Mouse (Mus musculus): ENCODE measurements around the gene Upf3a. TPM values are rescaled to one million over a fixed set of nuclear protein-coding genes. Genes with fewer than 3 reads are reported as not detected.
"Not testable (repeated sequence)": the region's sequence is repeated elsewhere in the genome, so short reads cannot be mapped to it uniquely, and the experiment has no call there.

Gene Upf3a
- 10 to 100 TPM; 27.2 to 30.0 TPM for total RNA-seq (2021)
- long read RNA-seq, experiment 1, transcript Upf3a-201 (9 exons, 2,057 nt), result major isoform, 68 of 79 reads
- long read RNA-seq, experiment 1, partial matches to known transcripts, result 2 of 79 reads
- long read RNA-seq, experiment 1, other reads (novel, unspliced or antisense), result 6 of 79 reads
- long read RNA-seq, experiment 2, transcript Upf3a-201 (9 exons, 2,057 nt), result major isoform, 44 of 53 reads
- long read RNA-seq, experiment 2, transcript Upf3a-202 (2 exons, 1,131 nt), result minor isoform, 6 of 53 reads
- long read RNA-seq, experiment 2, partial matches to known transcripts, result 3 of 53 reads
- long read RNA-seq, experiment 2, other reads (novel, unspliced or antisense), result 0 of 53 reads

DNA sequence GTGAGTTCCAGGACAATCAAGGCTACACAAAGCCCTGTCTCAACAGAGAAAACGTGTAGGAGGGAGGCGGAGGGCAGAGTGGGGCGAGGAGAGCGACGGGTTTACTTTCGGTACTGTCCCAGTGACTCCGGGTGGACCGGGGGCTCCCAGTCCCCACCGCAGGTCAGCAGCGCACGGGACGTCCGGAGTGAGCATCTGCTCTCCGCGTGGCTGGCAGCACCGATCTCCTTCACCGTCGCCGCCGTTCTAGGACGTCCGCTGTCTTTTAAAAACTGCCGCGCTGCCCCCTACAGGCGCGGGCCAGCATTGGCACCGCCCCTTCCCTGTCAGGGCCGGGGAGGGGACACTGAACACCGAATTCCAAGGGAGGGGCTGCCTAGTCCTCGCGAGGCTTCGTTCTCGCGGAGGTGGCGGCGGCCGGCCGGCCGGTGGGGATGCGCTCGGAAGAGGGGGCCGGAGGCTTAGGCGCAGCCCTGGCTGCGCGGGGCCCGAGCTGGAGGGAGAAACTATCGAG, at the start of gene Upf3a:
Gene Upf3a (plus strand): TSS at position 366 of the 514 bp plus-strand sequence.
- peak; percentile 94 for DNase-seq

GRCm38 (mm10) chr8:13740323-13740770, 45.1 kb upstream of the Upf3a start:
- DNase-seq, result peak; percentile 19

GRCm38 (mm10) chr8:13740817-13741613, 44.4 kb upstream of the Upf3a start:
- DNase-seq, result no peak

- DNase-seq, result not testable (repeated sequence)
Observed at GRCm38 (mm10) chr8:13746212-13746611, 39.2 kb upstream of the Upf3a start.

- DNase-seq, result no peak
Observed at GRCm38 (mm10) chr8:13747626-13748025, 37.8 kb upstream of the Upf3a start.

GRCm38 (mm10) chr8:13753680-13754079, 31.7 kb upstream of the Upf3a start:
- DNase-seq, result peak; percentile 89

DNA sequence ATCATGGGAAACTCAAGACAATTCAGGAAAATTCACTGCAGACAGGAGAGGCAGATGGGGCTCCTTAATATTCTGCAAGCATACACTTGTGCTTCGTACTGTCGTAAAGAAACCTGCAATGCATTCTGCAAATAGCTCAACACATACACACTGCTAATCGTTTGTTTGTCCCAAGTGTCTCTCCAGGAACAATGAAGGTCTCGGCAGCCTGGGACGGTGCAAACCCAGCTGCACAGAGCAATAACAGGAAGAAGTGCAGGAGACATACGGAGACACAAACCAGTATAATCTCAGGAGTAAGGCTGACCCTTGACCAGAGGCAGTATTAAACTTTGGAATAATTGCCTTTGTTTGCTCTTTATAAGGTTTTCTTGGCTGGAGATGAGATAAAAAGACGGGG, 28.9 kb upstream of the Upf3a start:
- no peak for DNase-seq

- peak; percentile 95 for DNase-seq
Observed at GRCm38 (mm10) chr8:13756982-13757804, 28.2 kb upstream of the Upf3a start, which contains the start of gene Cdc16. TSS of gene Cdc16 (plus strand) at chr8:13757676.

- peak; percentile 59 for DNase-seq
Observed at GRCm38 (mm10) chr8:13757805-13758727, 27.3 kb upstream of the Upf3a start.

DNA sequence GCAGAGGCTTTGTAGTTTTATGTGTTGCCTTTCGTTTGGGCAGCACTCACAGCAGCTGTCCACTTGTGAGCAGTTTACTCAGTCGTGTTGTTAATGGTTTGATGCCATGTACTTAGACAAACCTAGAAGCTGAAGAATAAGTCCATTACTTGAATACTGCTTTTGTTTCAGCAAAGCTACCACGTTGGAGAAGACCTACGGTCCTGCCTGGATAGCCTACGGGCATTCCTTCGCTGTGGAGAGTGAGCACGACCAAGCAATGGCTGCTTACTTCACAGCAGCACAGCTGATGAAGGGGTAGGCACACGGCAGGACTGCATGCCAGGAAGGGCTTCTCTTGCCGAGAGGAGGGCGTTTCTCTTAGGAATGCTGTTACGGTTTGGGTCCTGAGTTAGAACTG, 16.2 kb upstream of the Upf3a start:
- DNase-seq, result no peak

GRCm38 (mm10) chr8:13780536-13780935, 4.9 kb upstream of the Upf3a start:
- DNase-seq, result no peak

DNA sequence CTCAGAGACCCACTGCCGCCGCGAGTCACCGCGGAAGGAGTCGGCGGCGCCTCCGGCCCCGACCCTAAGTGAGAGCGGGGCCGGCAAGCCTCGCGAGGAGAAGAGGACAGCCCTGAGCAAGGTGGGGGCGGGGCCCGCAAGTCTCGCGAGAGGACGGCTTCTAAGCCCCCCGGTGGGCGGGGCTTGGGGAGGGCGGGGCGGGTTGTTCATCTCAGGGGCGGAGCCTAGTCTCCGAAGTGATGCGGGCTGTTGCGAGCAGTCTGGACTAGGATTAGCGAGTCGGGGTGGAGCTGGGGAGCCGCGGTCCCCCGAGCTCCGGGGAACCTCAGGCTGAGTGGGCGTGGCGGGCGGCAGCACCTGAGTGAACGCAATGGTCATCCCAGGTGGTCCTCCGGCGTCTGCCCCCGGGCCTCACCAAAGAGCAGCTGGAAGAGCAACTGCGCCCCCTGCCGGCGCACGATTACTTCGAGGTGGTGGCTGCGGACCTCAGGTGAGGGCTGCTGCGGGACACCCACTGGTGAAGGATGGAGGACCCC, 417 bp downstream of the Upf3a start:
- DNase-seq, result peak; percentile 99

DNA sequence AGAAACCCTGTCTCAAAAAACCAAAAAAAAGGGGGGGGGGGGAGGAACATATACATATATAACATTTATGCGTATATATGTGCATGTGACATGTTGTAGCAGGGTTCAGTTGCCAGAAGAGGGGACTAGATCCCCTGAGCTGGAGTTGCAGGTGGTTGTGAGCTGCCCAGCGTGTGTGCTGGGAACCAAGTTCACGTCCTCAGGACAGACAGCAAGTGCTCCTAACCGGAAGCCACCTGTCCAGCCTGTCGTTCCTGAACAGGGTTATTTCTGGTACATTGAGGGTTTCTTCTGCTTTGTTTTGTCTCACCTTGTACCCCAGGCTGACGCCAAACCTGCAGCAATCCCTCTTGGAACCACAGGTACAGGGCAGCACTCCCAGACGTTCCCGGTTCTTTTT, 4.2 kb downstream of the Upf3a start:
- no peak for DNase-seq

- DNase-seq, result no peak
Observed at GRCm38 (mm10) chr8:13793097-13793745, 7.8 kb downstream of the Upf3a start.

DNA sequence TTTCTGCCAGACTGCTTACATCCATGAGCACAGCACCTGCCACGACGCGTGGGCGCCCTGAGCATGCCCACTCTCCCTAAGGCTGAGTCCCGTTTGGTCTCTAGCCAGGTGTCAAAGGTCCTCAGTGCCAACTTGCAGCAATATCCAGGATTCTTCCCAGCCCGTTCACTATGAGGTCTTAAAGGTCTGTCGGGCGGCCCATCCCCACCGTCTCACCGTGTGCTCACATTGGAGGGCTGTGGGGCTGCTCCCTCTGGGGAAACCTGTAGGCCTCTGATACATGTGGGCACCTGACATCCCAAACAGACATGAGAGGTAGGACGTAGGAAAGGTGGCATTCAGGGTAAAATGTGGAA, 8.3 kb downstream of the Upf3a start:
- DNase-seq, result no peak

- no peak for DNase-seq
Observed at GRCm38 (mm10) chr8:13797676-13798075, 12.3 kb downstream of the Upf3a start.

DNA sequence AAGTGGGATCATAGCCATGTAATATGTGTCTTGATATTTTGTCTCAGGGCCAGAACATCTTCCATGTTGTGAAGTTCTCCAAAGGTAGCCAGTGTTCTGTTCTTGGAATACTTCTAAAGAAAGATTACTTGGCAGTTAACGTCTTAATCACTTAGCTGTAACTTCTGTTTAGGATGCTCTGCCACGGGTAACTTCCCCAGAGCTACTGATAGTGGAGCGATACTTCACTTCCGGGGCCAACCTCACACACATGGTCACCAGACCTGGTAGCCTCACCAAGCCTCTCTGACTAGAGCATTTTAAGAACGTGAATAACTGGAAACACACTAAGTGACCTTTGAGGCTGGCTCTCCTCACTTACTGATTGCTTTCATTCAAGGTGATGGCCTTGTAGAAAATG, 14.2 kb downstream of the Upf3a start:
- no peak for DNase-seq

DNA sequence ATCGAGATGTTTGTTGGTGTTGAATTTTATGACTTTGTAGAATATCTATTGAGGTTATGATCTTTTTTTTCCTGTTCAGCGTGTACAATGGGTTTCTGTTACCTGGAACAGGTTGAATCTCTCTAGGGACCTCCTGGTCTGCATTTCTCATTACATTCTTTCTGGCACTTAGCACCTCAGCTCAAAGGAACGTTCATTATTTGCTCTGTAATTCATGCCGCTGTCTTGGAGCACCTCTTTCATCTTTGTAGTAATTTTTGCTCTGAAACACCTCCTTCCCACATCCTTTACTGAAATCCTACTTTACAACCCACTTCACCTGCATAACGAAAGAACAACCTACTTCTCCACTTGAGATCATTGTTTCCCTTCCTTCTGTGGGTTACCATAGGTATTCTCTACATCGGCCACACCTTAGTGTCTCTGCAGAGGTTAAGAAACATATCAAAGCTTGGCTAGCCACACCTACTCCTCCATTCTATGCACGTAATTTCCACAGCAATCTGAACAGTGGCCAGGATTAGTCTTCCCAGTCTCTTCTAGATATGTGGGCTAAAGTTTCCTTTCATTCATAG, 43.3 kb downstream of the Upf3a start:
- DNase-seq, result no peak

GRCm38 (mm10) chr8:13838289-13838688, 52.9 kb downstream of the Upf3a start, which contains the start of gene AF366264:
TSS of gene AF366264 (minus strand) at chr8:13838389.
- DNase-seq, result not testable (repeated sequence)

- DNase-seq, result not testable (repeated sequence)
Observed at GRCm38 (mm10) chr8:13843286-13843685, 57.9 kb downstream of the Upf3a start.
